Mouse (Mus musculus) T-cell, adult 2 months (primary cell): ENCODE measurements around the gene Gdnf.

ENCODE experiments used
- DNase-seq: peaks from one replicate; pipeline ENCODE4 v3.0.0; 2022; ENCODE audit warnings: low spot score

Gene Gdnf

GRCm38 (mm10) chr15:7862890-7863289 lies 52.2 kb downstream of the Gdnf start:
- no peak for DNase-seq

- no peak for DNase-seq
These were observed 52.7 kb downstream of the Gdnf start for GRCm38 (mm10) chr15:7863328-7863727.

- no peak for DNase-seq
These were observed 54.7 kb downstream of the Gdnf start for GRCm38 (mm10) chr15:7865305-7865704.

GRCm38 (mm10) chr15:7872473-7872872 lies 61.8 kb downstream of the Gdnf start:
- DNase-seq: no peak

- no peak for DNase-seq
These were observed 65.2 kb downstream of the Gdnf start for GRCm38 (mm10) chr15:7875879-7876278.

GRCm38 (mm10) chr15:7877560-7878467 lies 67.2 kb downstream of the Gdnf start:
- no peak for DNase-seq

- DNase-seq: no peak
These were observed 68.2 kb downstream of the Gdnf start for GRCm38 (mm10) chr15:7878861-7879260.

- DNase-seq: no peak
These were observed 69.3 kb downstream of the Gdnf start for GRCm38 (mm10) chr15:7879956-7880355.

GRCm38 (mm10) chr15:7884181-7884580 lies 73.5 kb downstream of the Gdnf start:
- DNase-seq: no peak

GRCm38 (mm10) chr15:7885106-7885505 lies 74.5 kb downstream of the Gdnf start:
- no peak for DNase-seq

GRCm38 (mm10) chr15:7886591-7886990 lies 75.9 kb downstream of the Gdnf start:
- DNase-seq: no peak
